Mouse (Mus musculus): ENCODE measurements around the gene D430041D05Rik.
"Not testable (repeated sequence)": the region's sequence is repeated elsewhere in the genome, so short reads cannot be mapped to it uniquely, and the experiment has no call there.

The D430041D05Rik gene

DNA sequence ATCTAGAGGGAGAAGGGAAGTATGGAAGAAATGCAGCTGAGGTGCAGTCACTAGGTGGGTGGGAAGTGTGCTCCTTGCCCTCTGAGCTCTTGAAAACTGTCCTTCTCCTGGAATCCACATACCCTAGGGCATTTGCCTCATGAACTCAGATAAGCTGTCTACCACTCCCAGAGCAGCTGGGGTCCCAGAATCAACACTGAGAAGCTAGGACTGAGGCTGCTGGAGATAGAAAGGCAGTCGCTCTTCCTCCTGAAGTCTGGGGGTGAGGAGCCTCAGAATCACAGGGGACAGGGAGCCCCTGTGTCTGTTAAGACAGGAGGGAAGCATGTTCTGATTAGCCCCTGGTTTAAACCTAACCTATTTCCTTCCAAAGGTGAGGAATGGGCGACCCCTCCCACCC, 301.3 kb downstream of the D430041D05Rik start:
- DNase-seq = no peak

GRCm38 (mm10) chr2:104109021-104109420, 301.8 kb downstream of the D430041D05Rik start:
- DNase-seq = not testable (repeated sequence)

DNA sequence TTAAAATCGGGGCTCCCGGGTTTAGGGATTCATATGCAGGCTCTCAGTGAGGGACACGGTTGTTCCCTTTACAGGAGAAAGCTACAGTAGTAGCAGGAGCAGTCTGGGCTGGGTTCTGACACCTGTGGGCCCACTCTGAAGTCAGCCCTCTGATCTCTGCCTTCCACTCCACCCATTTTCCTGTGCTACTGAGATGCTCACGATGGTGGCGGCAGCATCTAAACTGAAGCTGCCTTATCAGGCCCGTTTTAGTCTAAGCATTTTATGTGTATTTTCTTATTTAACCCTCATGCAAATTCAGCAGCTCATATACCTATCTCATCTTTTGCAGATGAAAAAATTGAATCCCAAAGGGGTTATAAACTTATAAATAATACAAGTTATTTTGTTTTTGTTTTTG, 306.0 kb downstream of the D430041D05Rik start:
- no peak for DNase-seq

DNA sequence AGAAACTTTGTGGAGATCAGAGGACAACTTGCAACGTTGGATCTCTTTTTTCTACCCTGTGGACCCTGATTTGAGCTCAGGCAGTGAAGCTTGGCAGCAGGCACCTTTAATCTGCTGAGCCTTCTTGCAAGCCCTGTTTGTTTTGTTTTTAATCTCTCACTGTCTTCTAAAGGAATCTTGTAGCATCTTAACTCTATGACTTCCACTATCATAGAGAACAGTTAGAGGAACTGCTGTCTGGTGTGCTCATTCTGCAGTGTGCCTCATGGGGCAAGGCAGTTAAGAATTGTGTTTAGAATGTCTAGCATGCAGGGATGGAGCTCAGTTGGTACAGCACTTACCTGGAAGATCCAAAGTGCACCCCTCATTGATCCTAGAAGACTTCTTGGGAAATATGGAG, 310.9 kb downstream of the D430041D05Rik start:
- DNase-seq = no peak

DNA sequence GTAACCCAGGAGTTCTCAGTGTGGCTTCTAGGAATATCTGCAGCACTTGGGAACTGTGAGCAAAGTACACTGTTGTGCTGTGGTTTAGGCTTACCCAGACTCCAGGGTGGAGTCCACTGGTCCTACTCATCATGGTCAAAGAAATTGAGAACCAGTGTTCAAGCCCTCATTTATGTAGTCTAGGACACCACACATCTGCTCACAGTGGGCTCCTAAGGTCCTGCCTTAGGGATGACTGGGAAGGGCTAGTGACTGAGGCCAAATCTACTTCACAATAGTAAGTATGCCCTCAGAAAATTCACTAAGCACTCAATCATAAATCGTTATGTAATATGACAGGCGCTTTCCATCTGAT, 311.6 kb downstream of the D430041D05Rik start:
- DNase-seq = no peak

DNA sequence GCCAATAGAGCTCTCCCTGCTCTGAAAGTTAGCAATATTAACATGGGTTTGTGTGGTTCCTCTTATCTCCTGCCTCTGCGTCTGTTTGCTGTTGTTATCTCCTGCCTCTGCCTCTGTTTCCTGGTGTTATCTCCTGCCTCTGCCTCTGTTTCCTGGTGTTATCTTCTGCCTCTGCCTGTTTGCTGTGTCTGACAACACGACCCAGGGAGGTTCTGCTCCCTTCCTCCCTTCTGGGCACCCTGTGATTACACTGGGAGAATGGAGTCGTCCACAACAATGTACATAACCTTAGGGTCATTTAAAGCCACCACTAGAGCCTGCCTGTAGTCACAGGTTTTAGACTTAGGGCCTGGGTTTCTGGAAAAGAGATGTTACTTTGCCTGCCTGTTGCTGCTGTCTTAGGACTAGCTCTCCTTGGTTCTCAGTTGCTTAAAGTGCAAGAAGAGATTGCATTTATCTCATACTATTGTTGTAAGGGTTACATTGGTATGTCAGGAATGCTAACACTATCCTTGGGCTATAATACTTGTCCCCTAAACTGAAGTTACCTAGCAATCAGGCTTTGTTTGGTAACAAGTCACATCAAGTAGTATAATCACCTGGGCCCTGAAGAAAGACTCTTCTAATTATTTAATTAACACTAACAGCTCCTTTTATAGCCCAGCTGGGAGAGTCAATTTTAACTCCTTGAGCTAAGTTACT, 312.1 kb downstream of the D430041D05Rik start:
- DNase-seq = no peak

- DNase-seq = not testable (repeated sequence)
Observed at GRCm38 (mm10) chr2:104097396-104097795, 313.4 kb downstream of the D430041D05Rik start.

DNA sequence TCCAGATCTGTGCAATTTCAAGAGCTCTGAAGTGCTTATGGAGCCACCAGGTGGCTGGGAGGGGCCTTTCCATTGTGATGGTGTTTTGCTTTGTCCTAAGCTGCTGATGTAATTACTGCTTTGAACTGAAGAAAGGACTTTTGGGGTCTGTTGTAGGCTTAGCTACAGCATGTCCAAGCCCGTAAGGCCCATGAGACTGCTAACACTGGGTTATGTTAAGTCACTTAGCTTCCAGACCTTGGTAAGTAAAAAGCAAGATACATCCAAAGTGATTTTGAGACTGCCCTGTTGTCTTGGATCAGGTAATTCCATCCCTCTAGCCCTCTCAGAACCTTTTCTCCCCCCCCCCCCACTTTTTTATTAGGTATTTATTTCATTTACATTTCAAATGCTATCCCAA, 314.0 kb downstream of the D430041D05Rik start:
- DNase-seq = not testable (repeated sequence)

- DNase-seq = peak; percentile 32
Observed at GRCm38 (mm10) chr2:104096256-104096655, 314.6 kb downstream of the D430041D05Rik start.

- peak; percentile 93 for DNase-seq
Observed at GRCm38 (mm10) chr2:104095741-104096213, 315.0 kb downstream of the D430041D05Rik start, which contains the start of gene Cd59a. Cd59a (plus strand) TSS chr2:104095801.

DNA sequence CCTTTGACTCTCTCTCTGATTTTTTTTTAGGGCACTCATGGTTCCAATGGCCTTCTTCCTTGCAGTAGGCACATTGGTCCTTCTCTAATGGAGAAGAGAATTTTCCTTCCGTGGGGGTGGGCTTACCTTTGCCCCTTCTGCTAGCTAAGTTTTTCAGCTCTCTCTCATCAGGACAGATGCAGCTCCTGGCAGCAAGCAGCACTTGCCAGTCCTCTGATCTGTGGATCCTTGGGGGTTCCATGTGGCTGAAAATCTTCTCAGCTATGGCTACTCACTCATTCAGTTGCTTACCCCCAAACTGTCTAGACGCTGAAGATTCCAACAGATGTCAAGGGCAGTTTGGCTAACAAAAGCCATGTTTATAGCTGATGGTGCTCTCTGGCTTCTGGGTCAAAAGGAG, 317.5 kb downstream of the D430041D05Rik start:
- DNase-seq = no peak

All from kidney, postnatal 10 days (tissue).